Mouse (Mus musculus) mouse trophoblast stem cell (cell line): ENCODE data around the gene Rpa1.

Experiments used
- in situ Hi-C, 2 experiments: fragments of 300-500 bp; cut with MseI, MboI; formaldehyde crosslinking; loops; 2 replicates in 1 of 2; 3 replicates in 1 of 2; pipeline ENCODE4 v1.15.1; 2025

Rpa1 gene

DNA sequence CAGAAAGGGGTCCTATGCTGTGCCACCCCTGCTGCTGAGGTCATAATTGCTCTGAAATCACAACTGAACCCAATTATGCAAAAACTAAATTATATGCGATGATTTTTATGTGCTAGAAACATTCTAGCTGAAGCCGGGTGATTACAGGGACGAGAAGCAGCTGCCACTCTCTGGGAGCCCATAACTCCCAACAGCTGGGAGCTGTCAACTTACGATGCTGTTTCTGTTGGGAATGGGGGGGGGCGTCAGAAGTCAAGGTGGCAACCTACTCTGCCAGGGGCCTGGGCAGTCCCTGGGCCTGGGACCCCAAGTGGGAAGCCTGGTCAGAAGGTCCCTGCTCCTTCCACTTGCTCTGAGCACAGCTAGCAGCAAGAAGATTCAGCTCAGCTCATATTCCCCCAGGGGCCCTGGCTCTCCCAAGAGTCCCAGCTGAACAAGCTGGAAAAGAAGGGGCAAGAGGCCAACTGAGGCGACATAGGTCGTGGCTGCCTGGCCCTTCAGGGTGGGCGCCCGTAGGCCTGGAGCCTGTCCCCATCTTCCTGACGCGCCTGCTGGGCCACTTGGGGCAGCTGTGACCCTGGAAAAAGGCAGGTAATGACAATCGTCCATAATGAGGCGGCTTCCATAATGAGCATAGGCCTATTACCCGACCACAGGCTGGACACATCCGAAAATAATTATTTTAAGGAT lies 84.7 kb downstream of the Rpa1 start:
- in situ Hi-C loops, result no loop called here

DNA sequence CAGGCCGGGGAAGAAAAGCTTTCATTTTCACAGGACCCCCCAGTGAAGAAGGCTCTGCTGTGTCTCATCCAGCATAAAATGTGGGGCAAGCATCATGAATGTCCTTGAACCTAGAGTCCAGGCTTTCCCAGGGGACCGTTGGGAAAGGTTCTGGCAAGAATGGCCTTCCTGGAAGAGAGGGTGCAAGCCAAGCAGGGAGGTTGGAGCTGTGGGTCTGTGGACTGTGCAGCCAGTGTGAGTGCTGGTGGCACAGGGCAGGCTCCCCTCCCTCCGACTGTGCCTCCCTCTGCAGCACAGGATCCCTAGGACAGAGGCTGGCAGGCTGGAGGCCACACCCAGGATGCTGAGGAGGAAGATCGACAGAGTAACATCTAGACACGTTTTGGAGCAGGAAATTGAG lies 85.3 kb downstream of the Rpa1 start:
- in situ Hi-C loops, result no loop called here

DNA sequence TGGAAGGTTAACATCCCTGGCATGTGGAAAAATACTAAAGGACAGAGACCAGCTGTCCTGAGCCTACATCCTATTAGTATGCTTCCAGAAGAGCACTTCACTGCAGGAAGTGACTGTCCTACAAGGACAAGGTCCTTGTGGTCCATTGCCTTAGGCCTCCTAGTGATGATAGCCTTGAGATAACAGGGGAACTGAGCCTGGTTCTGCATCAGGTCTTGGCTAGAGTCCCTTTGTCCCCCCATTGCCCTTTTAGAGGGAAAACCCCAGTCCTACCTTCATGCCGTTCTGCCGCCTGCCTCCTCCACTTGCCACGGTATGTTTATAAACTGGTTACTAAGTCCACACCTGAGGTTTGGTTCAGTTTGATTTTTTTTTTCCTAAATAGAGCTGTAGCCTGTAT lies 85.9 kb downstream of the Rpa1 start:
- in situ Hi-C loops, result no loop called here

DNA sequence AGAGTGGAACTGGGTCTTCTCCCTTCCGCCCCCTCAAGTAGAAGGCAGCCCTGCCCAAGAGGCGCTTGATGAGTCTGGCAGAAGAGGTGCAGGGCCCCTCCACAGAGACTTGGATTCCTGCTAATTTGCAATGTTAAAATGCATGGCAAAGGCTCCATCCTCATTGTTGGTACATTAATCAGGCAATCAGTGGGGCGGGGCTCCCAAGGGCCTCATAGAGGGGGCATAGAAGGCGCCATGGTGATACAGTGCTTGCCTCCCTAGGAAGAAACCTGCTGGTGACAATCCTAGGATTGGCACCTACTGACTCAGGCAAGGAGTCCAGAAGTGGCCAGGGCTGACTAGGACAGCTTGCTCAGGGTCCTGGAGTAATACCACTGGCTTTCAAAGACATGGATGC lies 86.4 kb downstream of the Rpa1 start:
- in situ Hi-C loops, result no loop called here

DNA sequence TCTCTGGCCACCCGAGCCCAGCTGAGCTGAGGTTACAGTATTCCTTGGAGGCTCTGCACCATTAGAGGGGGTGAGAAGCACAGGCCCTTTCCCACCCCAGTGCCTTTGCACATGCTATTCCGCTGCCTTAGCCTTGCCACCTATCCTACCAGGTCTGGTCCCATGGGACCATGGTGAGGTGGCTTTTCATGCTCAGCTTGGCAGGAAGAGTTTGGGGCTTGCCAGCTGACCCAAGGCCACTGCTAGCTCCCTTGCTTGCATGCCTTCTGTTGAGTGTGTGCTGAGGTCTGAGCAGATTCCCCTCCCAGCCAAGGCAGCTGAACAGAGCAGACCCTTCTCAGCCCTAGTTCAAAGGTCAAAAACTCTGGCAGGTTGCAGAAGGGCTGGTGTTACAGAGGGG lies 87.1 kb downstream of the Rpa1 start:
- in situ Hi-C loops, result no loop called here

DNA sequence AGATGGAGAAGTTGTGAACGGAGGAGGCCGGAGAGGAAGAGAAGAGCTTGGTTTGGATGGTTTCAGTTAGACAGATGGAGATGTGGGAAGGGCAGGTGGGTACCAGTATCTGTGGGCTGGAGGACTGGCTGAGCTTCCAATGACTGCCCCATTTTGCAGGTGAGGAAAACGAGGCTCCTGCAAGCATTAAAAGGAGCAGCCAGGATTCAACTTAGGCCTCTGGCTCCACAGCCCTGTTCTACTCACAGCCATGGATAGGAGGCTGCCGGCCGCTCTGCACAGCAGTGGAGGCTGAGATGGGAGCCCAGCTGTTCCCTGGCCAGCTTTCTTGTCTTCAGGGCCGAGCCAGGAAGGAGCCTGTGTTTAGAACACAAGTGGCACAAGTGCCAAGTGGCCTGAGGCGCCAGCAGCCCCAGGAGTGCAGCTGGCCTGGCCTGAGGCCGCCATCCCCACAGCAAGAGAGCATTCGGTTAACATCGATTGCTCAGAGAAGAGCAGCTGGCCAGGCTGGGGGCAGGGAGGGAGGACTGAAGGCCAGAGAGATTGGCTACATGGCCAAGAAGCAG lies 88.0 kb downstream of the Rpa1 start:
- in situ Hi-C loops, result no loop called here

DNA sequence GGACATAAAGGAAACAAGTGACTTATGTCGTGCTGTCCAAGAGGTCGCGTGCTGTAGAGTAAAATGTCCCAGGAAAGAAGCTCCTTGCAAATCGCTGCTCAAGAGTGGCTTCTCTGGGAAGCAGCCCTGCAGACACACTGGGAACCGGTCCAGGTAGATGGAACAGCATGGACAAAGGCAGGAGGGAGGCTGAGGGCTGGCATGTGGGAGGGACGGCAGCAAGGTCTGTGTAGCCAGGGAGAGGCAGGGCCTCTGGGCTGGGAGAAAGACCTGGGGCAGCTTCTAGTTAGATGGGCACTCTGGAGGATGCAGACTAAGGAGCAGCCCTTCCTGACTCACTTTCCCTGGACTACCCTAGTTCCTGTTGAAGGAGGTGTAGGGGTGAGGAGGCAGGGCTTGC lies 88.7 kb downstream of the Rpa1 start:
- in situ Hi-C loops, result no loop called here

DNA sequence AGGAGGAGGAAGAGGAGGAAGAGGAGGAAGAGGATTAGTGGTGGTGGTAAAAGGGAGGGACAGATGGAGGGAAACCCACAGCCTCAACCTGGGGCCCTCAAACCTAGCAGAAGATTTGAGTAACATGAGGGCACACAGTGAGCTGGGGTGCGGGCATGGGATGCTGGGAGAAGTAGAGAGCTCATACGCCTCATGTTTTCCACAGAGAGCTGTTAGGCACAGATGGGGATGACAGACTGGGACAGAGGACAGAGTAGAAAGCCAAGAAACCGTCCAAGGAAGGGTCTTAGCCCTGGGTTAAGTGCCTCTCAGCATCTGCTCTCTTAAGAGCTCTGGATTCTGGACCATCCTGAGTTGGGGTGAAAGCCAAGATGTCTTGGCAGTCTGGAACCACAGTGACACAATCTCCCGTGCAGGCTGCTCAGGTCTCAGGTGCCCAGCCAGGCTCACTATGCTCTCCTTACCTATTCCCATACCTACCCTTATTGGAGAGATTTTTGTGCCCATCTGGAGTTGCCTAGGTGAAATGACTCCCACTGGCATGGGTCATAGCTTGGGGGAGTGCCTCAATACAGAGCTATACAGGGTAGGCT lies 91.0 kb downstream of the Rpa1 start:
- in situ Hi-C loops, result no loop called here

DNA sequence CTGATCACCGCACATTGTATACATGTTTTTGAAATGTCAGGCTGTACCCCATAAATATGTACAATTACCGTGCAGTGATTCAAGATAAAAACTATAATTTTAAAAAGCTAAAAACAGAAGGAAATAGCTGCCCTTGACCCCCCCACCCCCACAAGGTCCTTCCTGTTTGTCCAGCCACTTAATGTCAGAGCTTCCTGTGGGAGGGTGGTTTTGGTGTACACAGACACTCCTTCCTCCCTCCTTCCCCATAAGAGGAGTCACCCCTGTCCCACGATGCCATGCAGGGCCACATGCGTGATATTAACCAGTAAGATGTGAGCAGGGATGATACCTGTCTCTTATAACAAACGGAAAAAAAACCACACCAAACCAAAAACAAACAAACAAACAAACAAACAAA lies 92.8 kb downstream of the Rpa1 start:
- in situ Hi-C loops, result no loop called here

DNA sequence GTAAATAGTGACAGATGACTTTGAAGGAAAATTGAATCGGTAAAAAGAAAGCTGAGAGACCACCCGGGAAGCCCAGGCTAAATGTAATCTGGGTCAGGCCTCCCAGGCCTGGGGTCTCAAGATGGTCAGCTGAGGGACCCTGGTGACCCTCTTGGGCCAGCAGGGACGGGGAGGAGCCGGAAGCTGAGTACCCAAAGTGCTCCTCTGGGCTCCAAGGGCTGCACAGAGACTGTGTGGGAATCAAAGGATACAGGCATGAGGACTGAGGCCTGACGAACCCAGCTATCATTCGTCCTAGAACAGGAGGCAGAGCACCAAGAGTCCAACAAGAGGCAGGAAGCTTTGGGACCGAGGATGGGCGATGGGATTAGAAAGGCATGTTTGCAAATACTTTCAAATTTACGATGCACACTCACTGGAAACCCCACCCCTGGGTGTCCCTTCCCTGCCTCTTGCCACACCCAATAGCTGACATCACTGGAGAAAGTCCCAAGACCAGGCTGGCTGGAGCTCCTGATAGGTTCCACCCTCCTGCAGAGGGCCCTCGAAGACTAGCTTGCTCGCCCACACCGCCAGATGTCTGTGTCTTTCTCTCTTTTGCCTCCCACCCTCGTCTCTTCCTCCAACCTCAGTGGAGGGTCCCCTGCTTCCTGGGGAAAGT lies 93.7 kb downstream of the Rpa1 start:
- in situ Hi-C loops, result no loop called here

DNA sequence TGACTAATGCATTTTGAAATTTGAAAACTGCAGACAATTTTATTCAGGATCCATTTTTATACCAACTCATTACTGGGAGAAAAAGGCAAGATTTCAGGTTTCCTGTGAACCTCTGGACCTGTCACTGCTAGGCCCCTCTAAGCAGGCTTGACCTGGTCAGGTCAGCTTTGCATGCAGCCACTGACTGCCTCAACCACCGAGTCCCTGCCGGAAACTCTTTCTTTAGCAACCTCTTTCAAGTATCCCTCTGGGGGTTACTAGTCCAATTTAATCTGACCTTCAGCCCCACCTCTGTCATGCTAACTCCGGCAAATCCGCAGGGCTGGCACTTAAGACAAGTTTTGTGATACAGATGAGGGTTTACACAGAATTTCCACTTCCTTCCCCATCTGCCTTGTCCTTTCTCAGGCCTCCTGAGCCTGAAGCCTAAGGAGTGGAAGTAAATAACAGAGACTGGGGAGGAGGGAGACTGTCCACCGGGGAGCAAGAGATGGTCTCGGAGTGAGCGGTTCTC lies 96.5 kb downstream of the Rpa1 start:
- in situ Hi-C loops, result no loop called here

DNA sequence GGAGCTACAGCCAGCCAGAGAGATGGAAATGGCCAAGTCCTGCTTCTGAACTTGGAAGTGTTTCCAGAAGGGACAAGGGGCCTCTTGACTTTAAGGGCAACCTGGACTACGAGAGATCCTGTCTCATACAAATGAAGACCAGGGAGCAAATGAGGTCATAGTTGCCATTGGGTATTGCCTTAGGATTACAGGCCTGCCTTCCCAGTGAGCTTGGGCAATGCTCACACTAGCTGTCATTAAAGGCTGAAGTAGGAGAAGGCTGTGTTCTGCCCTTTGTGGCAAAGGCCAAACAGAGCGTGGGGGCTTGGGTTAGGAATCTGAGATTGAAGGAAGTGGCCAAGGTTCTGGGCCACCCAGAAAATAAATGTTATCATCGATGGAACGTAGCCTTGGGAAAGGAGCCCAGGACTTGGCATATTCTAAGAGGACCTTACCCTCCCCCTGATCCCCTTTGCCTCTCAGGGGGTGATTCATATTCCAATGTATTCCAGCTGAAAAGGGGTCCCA lies 97.1 kb downstream of the Rpa1 start:
- in situ Hi-C loops, result no loop called here

DNA sequence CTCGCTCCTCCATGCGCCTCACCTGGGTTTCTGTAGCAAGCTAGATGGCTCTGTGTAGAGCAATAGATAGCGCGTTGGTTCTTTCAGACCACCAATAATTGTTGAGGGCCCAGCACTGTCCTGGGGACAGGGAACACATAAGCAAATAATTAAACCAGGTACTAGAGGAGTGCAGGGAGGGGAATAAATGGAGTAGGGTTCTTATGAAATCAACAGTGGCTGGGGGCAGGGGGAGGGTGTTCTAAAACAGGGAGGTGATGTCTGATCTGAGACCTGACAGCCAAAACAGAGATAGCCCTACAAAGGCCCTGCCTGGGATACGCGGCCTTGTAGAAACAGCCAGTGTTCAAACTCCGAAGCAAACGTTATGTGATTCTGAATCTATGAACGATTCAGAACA lies 98.5 kb downstream of the Rpa1 start:
- in situ Hi-C loops, result no loop called here
